Mouse (Mus musculus) liver, embryonic 16.5 days (tissue): Measurements from ENCODE around the gene Dhh. TPM values are rescaled to one million over a fixed set of nuclear protein-coding genes. Genes with fewer than 3 reads are reported as not detected.

Experiments
- ATAC-seq: fragments of 200-750 bp; cut with Nextera tagmentation; 2 replicates; pipeline ENCODE4 v1.8.0; 2017; ENCODE audit warnings: low read depth, mild to moderate bottlenecking, moderate number of reproducible peaks, moderate library complexity
- H3K27ac ChIP-seq: fragments of 300-500 bp; sonication (generic); 2 replicates; pipeline ENCODE4 v1.5.1; 2014; ENCODE audit warnings: mild to moderate bottlenecking, low read length
- H3K27me3 ChIP-seq: fragments of 300-500 bp; sonication (generic); 2 replicates; pipeline ENCODE4 v1.6.1; 2014; ENCODE audit warnings: low read depth, low read length, mixed read lengths; ENCODE audit not compliant: control insufficient read depth, insufficient read depth
- H3K36me3 ChIP-seq: fragments of 300-500 bp; sonication (generic); 2 replicates; pipeline ENCODE4 v1.6.1; 2014; ENCODE audit warnings: mild to moderate bottlenecking; ENCODE audit not compliant: control insufficient read depth, insufficient read depth
- H3K4me1 ChIP-seq: fragments of 300-500 bp; sonication (generic); 2 replicates; pipeline ENCODE4 v1.6.1; 2014; ENCODE audit warnings: low read depth, low read length, mixed read lengths; ENCODE audit not compliant: control insufficient read depth
- H3K4me2 ChIP-seq: fragments of 300-500 bp; sonication (generic); 2 replicates; pipeline ENCODE4 v1.6.1; 2014; ENCODE audit warnings: low read depth, low read length, mixed read lengths
- H3K4me3 ChIP-seq: fragments of 300-500 bp; sonication (generic); 2 replicates; pipeline ENCODE4 v1.5.1; 2014; ENCODE audit warnings: low read depth, mild to moderate bottlenecking, low read length
- H3K9ac ChIP-seq: fragments of 300-500 bp; sonication (generic); 2 replicates; pipeline ENCODE4 v1.6.1; 2014; ENCODE audit warnings: low read depth, low read length
- H3K9me3 ChIP-seq: fragments of 300-500 bp; sonication (generic); replicated peaks from 2 replicates; pipeline ENCODE4 v1.6.1; 2016; ENCODE audit warnings: low read length; ENCODE audit not compliant: control insufficient read depth
- WGBS: fragments of 180-500 bp; shearing (Covaris S2); extraction: QIAGEN DNeasy Blood & Tissue Kit; methylation state at CpG from one replicate; pipeline ENCODE4 v1.1.7; 2014; ENCODE audit not compliant: insufficient replicate concordance; 5-methylcytosine and 5-hydroxymethylcytosine counted together
- polyA plus RNA-seq: library from polyadenylated mRNA; unstranded; fragments of >200 nt; fragmentation: Nextera tagmentation; extraction: Ambion mirVana; gene quantifications from 2 replicates; pipeline ENCODE4 v1.2.1, GENCODE M21; 2015

Gene Dhh
- polyA plus RNA-seq, 1 experiment from 2014 or later: 0.11 TPM

DNA sequence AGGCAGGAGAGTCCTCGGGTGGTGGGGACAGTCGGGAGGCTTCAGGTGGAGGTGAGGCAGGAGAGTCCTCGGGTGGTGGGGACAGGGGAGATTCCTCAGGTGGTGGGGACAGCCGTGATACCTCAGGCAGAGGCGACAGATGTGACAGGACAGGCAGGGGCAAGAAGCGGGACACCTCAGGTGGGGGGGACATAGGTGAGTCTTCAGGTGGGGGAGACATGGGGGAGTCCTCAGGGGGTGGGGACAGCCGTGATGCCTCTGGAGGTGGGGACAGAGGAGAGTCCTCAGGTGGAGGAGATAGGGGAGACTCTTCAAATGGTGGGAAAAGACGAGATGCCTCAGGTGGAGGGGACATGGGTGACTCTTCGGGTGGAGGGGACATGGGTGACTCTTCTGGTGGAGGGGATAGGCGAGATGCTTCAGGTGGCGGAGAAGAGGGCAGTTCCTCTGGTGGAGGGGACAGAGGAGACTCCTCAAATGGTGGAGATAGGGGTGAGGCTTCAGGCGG lies 34.8 kb downstream of the Dhh start:
- H3K27ac ChIP-seq: no peak overlapping the region

DNA sequence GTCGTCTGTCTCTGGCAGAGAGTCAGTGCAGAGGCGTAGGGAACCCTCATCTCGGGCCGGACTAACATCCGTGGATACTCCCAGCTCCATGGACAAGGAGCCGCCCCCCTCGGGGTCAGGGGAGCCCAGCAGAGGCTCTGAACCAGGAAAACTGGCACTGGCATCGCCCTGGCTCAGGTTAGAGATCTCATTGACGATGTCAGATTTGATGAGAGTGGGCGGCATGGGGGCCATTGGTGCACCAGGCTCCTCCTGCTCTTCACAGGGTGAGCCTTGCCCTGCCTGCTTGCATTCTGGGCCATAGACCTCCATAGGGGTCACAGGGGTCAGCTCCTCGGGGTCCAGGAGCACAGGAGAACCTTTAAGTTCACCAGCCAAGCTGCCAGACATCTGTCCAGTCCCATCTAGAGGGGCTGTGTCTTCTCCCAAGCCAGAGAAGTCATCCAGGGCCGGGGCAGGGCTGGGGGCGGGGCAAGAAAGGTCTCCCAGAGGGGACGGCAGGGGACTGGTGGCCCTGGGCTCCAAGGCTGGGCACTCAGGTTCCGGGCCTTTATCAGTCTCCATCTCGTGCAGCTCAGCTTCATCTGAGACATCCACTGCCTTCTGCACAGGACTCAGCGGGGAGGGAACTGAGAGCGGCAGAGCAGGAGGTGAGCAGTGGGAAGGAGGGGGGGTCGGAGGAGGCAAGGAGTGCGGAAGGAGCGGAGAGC lies 36.5 kb downstream of the Dhh start:
- H3K27ac ChIP-seq: no peak overlapping the region
- no peak overlapping the region for H3K4me2 ChIP-seq
- H3K9ac ChIP-seq: no peak overlapping the region
- H3K4me1 ChIP-seq: no peaks in the 10 kb centered on the region
- peaks cover 93% of the 10 kb centered on the region for H3K36me3 ChIP-seq
- no peak for ATAC-seq
- H3K9me3 ChIP-seq: no peaks in the 10 kb centered on the region
- no peak overlapping the region for H3K4me3 ChIP-seq
- WGBS: 89% methylated on average over 21 of the region's 21 CpGs
- no peaks in the 10 kb centered on the region for H3K27me3 ChIP-seq

More for the DNA sequence above, 34.8 kb downstream of the Dhh start:
- 81% methylated on average over 12 of the region's 12 CpGs for WGBS
- H3K4me2 ChIP-seq: no peak overlapping the region
- H3K9me3 ChIP-seq: no peaks in the 10 kb centered on the region
- ATAC-seq: no peak
- H3K4me3 ChIP-seq: no peak overlapping the region
- peaks cover 16% of the 10 kb centered on the region for H3K4me1 ChIP-seq
- no peak overlapping the region for H3K9ac ChIP-seq
- no peaks in the 10 kb centered on the region for H3K27me3 ChIP-seq
- peaks cover 76% of the 10 kb centered on the region for H3K36me3 ChIP-seq

DNA sequence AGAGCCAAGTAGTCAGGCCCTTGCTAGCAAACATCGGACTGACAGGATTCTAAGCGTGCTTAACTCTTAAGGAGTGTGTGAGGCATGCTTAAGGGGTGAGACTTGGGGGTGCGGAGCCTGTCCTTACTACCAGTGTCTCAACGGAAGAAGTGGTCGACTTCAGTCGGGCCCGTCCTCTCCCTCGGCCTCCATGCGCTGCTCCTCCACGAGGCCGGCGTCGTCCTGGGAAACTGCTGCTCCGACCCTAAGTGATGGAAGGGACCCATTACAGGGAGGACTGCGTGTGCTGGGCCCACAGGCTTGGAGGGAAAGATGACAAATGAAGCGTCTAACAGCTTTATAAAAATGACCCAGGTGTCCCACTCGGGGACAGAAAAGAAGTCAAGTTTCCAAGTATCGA lies 37.4 kb downstream of the Dhh start:
- Histone ChIP-seq H3K27me3 (no peaks in the 10 kb centered on the region), H3K4me2 (no peak overlapping the region), H3K4me1 (no peaks in the 10 kb centered on the region), H3K4me3 (no peak overlapping the region), H3K36me3 (peaks cover 94% of the 10 kb centered on the region), H3K9ac (no peak overlapping the region), H3K9me3 (no peaks in the 10 kb centered on the region), H3K27ac (no peak overlapping the region)
- 93% methylated on average over 18 of the region's 18 CpGs for WGBS
- ATAC-seq: no peak

DNA sequence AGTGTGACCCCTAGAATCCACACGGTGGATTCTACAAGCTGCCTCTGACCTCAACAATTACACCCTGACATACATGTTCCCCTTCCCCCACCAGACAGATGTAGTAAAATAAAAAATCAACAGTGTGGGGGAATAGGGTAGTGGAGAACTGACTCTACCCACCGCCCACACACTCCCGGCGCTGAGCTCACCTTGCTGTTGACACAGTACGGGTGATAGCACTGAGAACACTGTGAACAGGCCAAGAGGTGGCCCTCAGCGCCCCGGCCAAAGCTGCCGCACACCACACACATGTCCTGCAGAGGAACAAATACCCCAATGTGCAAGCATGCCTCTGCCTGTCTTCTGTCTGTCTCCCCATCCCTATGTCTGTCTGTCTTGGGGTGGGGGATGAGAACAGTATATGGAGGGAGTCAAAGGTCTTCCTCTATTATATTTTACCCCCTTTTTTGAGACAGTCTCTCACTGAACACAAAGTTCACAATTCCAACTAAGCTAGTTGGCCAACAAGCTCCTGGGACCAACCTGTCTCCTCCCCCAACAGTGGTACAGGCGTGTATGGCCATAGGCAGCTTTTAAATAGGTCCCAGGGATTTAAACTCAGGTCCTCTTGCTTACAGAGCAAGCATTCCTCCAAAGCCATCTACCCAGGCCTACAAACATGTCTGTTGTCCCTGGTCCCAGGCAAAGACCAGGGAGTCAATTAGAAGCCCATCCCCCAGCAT lies 38.9 kb downstream of the Dhh start:
- no peak overlapping the region for H3K4me3 ChIP-seq
- peaks cover 93% of the 10 kb centered on the region for H3K36me3 ChIP-seq
- H3K9ac ChIP-seq: no peak overlapping the region
- H3K27me3 ChIP-seq: no peaks in the 10 kb centered on the region
- WGBS: 80% methylated on average over 9 of the region's 9 CpGs
- H3K9me3 ChIP-seq: no peaks in the 10 kb centered on the region
- H3K27ac ChIP-seq: peak overlapping the region; percentile 47
- no peak overlapping the region for H3K4me2 ChIP-seq
- H3K4me1 ChIP-seq: no peaks in the 10 kb centered on the region
- ATAC-seq: peak; percentile 83

DNA sequence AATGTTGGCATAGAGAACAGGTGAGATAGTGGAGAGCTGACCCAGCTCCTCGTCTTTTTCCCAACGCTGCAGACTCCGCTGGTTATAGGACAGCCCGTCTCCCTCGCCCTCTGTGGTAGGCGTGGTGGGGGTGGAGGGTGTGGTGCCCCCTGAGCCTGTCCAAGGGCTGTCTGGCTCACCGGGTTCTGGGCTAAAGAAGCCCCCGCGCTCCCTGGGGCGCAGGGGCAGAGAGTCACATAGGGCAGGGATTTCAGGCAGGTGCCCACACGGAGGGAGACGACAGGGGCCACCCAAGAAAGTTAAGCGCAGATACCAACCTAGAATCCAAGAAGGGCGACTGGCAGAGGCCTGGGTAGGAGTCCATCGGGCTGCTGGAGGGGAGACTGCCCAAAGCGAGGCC lies 44.1 kb downstream of the Dhh start:
- 83% methylated on average over 16 of the region's 16 CpGs for WGBS
- Histone ChIP-seq H3K27me3 (no peaks in the 10 kb centered on the region), H3K9ac (no peak overlapping the region), H3K4me3 (no peak overlapping the region), H3K4me1 (no peaks in the 10 kb centered on the region), H3K27ac (no peak overlapping the region), H3K4me2 (no peak overlapping the region), H3K36me3 (peaks cover 93% of the 10 kb centered on the region), H3K9me3 (no peaks in the 10 kb centered on the region)
- no peak for ATAC-seq

DNA sequence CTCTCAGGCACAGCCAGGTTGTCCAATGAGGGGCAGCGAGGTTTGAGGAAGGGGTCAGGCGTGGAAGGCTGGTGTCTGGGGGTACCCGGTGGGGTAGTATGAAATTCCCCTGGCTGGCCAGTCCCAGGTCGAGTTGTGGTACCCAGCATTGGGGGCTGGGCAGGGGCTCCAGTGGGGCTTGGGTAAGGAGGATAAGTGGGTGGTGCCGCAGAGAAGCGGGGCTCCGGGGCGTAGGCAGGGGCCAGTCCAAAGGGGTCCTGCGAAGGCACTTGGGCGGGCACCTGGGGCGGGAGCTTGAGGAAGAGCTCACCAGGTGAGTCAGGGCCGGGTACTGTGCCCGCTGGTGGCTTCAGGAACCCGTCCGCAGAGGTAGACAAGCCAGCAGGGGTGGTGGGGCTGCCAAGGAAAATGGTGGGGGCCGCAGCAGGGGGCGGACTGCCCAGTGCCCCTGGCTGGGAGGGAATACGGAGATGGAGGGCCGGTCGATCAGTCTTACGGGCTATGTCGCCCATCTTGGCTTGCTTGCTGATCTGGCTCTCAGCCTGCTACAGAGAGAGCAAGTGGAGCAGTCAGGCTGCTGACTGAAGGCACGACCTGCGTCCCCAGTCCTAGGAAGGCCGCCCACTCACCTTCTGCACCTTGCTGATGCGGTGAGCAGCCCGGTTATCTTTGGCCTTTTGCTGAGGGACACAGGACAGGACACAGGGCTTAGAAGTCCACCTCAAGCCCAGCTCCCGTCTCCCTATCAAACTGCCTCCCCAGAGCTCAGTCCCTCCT lies 45.0 kb downstream of the Dhh start:
- Histone ChIP-seq H3K9me3 (no peaks in the 10 kb centered on the region), H3K4me2 (no peak overlapping the region), H3K4me1 (no peaks in the 10 kb centered on the region), H3K27ac (no peak overlapping the region), H3K9ac (no peak overlapping the region), H3K4me3 (no peak overlapping the region), H3K27me3 (no peaks in the 10 kb centered on the region), H3K36me3 (peaks cover 95% of the 10 kb centered on the region)
- WGBS: 85% methylated on average over 28 of the region's 28 CpGs
- ATAC-seq: no peak

DNA sequence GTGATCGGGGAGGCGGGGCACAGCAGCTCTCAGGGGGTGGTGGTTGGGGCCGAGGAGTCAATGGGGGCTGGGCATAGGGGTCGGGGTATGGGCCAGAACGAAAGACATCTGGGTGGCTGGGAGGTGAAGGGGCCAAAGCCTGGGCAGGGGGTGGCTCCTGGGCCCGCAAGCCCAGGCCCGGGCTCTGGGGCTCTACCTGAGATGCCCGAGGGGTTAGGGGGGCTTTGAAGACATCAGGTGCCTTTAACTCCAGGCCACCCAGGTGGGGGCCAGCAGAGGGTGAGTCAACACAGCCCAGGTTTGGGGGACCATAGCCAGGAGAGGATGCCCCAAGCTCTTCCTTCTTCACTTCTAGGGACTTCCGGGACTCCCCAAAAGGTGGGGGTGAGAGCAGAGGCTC lies 45.6 kb downstream of the Dhh start:
- H3K27me3 ChIP-seq: no peaks in the 10 kb centered on the region
- no peak overlapping the region for H3K27ac ChIP-seq
- no peaks in the 10 kb centered on the region for H3K4me1 ChIP-seq
- H3K4me3 ChIP-seq: no peak overlapping the region
- H3K9ac ChIP-seq: no peak overlapping the region
- no peak overlapping the region for H3K4me2 ChIP-seq
- H3K36me3 ChIP-seq: peaks cover 95% of the 10 kb centered on the region
- 86% methylated on average over 9 of the region's 9 CpGs for WGBS
- ATAC-seq: no peak
- H3K9me3 ChIP-seq: no peaks in the 10 kb centered on the region

DNA sequence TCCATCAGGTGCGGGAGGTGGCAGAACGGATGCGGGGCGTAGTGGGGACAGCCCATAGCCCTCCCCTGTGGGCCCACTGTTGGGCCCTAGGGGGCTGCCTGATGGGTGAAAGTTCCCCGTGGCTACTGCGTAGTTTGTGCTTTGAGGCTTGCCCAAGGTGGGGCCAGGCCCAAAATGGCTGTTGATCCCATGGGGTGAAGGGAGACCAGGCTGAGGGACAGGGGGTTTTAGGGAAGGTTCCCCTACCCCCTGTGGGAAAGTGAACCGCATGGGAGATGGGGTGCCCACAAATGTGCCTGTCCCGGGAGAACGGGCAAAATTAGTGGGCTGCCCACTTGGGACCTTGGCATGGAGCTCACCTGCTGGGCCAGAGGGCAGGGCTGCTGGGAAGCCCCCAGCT lies 46.3 kb downstream of the Dhh start:
- Histone ChIP-seq H3K4me2 (no peak overlapping the region), H3K36me3 (peaks cover 95% of the 10 kb centered on the region), H3K9ac (no peak overlapping the region), H3K27ac (no peak overlapping the region), H3K4me1 (no peaks in the 10 kb centered on the region), H3K9me3 (no peaks in the 10 kb centered on the region), H3K4me3 (no peak overlapping the region), H3K27me3 (no peaks in the 10 kb centered on the region)
- WGBS: 88% methylated on average over 9 of the region's 9 CpGs
- no peak for ATAC-seq
